Mouse (Mus musculus) T-helper 17 cell (primary cell): ENCODE data around the gene Abtb2.

Experiments used
- in situ Hi-C, 2 experiments: fragments of 300-600 bp; cut with MboI, MseI; formaldehyde crosslinking; loops; 1 replicate in 1 of 2; 2 replicates in 1 of 2; pipeline ENCODE4 v1.15.1; 2025; ENCODE audit warnings: high pct_unique_total_duplicates in 2 of 2

Abtb2 gene

GRCm38 (mm10) chr2:103713831-103714230, 147.7 kb downstream of the Abtb2 start:
- in situ Hi-C loops, result loop anchor here in 1 of 2 experiments (5.0 to 10.0 kb wide), 2 partner anchors 42 to 149 kb away; partner anchors contain the start of gene Abtb2

DNA sequence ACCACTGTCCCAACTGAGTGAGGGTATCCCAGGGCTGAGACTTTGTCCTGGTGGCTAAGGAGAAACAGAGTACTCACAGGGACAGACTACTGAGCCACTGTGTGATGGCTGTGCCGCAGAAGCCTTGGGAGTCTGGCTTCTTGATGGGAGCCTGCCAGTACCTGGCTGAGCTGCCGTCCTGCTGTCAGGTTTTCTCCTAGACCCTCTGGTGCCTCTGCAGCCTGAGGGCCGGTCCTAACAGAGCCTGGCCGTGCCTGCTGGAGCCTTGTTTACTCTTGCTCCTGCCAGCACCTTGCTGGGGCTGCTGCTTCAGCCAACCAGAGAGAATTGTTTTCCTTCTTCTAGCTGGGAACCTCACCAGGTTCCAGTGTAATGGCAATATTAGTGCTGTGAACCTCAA, 148.3 kb downstream of the Abtb2 start:
- in situ Hi-C loops, result loop anchor here in 1 of 2 experiments (5.0 to 10.0 kb wide), 2 partner anchors 42 to 150 kb away; partner anchors contain the start of gene Abtb2

GRCm38 (mm10) chr2:103718594-103719291, 152.6 kb downstream of the Abtb2 start:
- in situ Hi-C loops, result loop anchor here in 1 of 2 experiments (10.0 kb wide), 1 partner anchor 154 kb away; the partner anchor contains the start of gene Abtb2

DNA sequence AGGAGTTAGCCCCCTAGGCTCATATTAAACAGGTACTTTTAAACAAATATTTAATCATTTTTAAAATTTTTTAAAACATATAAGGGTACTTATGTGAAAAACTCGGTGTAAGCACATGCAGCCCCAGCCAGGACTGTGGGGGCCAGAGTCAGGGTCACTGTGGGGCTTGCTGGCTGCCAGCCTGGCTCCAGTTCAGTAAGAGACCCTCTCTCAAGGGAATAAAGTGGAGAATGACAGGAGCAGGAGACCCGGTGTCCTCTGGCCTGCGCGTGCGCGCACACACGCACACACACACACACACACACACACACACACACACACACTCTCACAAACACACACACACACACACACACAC, 153.2 kb downstream of the Abtb2 start:
- in situ Hi-C loops, result loop anchor here in 1 of 2 experiments (10.0 kb wide), 1 partner anchor 154 kb away; the partner anchor contains the start of gene Abtb2

- in situ Hi-C loops, result no loop called here
Observed at GRCm38 (mm10) chr2:103724521-103724920, 158.4 kb downstream of the Abtb2 start.

DNA sequence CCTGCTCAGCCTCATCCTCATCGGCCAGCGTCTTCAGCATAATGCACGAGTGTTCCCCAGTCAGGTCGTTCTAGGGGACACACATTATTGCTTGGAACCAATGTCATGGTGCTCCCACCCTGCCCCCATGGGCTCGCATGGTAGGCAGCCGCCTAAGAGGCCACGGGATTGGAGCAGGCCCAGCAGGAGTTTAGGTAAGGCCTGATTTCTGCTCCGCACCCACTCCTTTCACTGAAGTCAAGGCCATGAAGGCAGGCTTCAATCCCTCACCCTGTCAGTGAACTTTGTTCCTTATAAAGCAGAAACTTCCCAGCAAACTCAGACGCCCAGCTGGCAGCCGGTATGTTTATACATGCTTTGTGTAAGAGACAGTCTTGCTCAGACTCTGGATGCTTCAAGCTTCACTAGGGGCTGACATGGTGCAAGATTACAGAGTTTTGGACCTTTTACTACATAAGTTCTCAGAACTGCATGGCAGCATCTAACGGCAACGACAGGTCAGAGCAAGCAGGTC, 162.0 kb downstream of the Abtb2 start:
- in situ Hi-C loops, result no loop called here

DNA sequence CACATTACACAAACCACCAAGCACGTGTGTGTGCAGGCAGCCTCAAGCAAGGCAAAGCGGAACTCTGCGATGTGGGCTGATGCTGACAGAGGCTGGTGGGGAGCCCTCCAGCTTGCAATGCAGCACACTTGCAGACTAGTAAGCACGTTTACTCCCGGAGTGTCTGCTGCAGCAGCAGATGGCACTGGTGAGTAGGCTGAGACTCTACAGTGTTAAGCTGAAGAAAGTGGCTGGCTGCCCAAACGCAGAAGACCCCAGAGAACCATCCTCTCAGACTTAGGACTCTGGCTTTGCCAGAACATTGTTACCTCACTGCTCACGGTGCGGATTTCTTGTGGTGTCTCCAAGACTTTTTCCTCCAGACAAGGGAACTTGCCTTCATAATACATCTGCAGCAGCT, 164.9 kb downstream of the Abtb2 start:
- in situ Hi-C loops, result loop anchor here in 1 of 2 experiments (5.0 kb wide), 1 partner anchor 274 kb away; no protein-coding TSS in a partner anchor

DNA sequence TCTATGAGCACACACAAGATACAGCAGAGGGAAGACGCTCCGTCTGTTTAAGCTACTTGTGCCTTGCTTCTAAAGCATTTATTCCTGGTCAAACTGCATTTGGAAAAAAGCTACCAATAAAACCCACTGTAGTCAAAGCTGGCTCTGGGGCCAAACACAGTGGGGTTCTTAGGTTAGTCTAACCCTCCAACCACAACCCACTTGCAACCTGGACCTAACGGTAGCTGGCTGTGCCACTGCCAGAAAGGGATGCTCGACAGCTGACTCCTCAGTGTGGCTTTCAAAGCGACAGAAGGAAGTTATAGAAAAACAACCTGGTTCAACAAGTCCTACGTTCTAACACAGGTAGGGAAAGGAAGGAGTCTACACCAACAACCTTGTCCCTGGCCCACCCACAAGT, 165.3 kb downstream of the Abtb2 start:
- in situ Hi-C loops, result loop anchor here in 1 of 2 experiments (5.0 kb wide), 1 partner anchor 274 kb away; no protein-coding TSS in a partner anchor

GRCm38 (mm10) chr2:103742821-103743220, 176.7 kb downstream of the Abtb2 start:
- in situ Hi-C loops, result loop anchor here (5.0 kb wide), 2 partner anchors 186 to 286 kb away; no protein-coding TSS in a partner anchor

DNA sequence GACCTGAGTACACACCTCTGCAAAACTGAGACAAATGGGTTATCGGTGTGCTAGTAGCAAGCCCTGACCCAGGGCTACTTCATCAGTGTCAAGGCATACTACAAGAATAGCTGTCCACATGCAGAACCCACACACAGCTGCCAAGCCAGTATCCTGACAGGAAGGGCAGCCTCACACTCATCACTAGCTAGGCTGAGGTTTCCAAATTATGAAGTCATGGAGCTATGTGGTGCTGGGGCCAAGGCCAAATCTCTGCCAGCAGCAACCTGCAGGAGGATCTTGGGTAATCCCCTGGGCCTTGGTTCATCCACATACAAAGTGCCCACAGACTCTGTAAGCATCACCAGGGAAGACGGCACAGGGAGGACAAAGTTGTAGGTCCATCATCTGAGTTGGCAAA, 177.4 kb downstream of the Abtb2 start:
- in situ Hi-C loops, result loop anchor here (5.0 kb wide), 2 partner anchors 186 to 286 kb away; no protein-coding TSS in a partner anchor

GRCm38 (mm10) chr2:103743988-103744387, 177.9 kb downstream of the Abtb2 start:
- in situ Hi-C loops, result loop anchor here (5.0 kb wide), 2 partner anchors 187 to 287 kb away; no protein-coding TSS in a partner anchor

GRCm38 (mm10) chr2:103745481-103745880, 179.4 kb downstream of the Abtb2 start:
- in situ Hi-C loops, result no loop called here

GRCm38 (mm10) chr2:103746096-103746495, 180.0 kb downstream of the Abtb2 start:
- in situ Hi-C loops, result no loop called here

GRCm38 (mm10) chr2:103746761-103747160, 180.7 kb downstream of the Abtb2 start:
- in situ Hi-C loops, result no loop called here

- in situ Hi-C loops, result no loop called here
Observed at GRCm38 (mm10) chr2:103747891-103748290, 181.8 kb downstream of the Abtb2 start.

GRCm38 (mm10) chr2:103749091-103749490, 183.0 kb downstream of the Abtb2 start:
- in situ Hi-C loops, result no loop called here

DNA sequence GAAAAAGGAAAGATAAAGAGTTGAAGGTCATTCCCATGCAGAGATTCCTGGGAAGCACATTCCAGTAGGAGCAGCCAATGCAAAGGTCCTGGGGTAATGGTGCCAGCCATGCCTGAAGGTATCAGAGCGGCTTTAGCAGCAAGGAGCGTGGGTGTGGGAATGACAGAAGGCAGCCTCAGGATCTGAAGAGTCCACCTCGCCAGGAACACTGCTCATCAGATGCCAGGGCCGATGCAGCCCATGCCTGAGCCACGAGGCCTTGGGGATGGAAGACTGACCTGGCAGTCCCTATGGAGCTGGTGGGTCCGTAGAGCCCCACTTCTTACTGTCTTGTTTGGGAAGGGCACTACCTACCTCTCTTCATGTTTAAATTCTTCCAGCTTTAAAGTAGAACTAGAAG, 185.7 kb downstream of the Abtb2 start:
- in situ Hi-C loops, result no loop called here

GRCm38 (mm10) chr2:103754614-103755013, 188.5 kb downstream of the Abtb2 start:
- in situ Hi-C loops, result loop anchor here in 1 of 2 experiments (5.0 kb wide), 1 partner anchor 38 kb away; no protein-coding TSS in a partner anchor

- in situ Hi-C loops, result loop anchor here in 1 of 2 experiments (5.0 kb wide), 1 partner anchor 37 kb away; no protein-coding TSS in a partner anchor
Observed at GRCm38 (mm10) chr2:103755458-103756085, 189.5 kb downstream of the Abtb2 start.

GRCm38 (mm10) chr2:103760421-103760820, 194.3 kb downstream of the Abtb2 start:
- in situ Hi-C loops, result no loop called here

DNA sequence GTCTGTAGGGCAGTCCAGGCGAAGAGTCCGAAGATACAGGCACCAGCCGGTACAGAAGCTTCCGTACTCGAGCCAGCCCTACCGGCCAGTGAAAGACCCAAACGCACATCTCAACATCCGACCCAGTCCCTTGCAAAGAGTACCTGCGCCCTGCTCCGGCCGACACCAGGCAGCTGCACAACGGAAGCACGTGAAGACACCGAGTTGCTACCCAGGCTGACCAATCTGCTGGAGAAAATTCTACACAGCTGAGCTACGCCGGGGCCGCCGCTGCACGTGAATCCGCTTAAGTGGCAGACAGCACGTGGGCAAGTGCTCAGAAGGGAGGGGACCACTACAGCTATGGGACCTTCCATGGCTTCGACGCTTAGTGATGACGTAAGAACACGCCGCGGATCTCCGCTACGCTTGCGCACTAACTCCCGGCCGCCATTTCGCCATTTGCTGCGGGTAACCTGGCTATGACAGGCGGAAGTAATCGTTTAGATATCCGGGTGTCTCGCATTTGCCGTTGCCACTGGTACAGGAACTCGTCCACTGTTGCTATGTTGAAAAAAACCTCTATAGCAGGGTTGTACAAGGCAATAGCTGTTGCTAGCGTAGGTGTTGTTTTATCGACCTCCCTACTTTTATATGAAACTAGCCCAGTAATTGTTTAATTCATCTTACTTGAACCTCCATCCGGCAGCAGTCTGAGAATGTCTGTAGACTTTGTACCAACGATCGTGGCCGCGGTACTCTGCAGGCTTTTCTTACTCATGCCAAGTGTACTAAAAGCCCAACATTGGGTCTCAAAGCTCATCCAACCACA, 195.0 kb downstream of the Abtb2 start, which contains the start of gene Nat10:
Gene Nat10, minus strand, starts transcription at position 365 of the 811 bp plus-strand sequence.
- in situ Hi-C loops, result no loop called here
